Mouse (Mus musculus): ENCODE measurements around the gene Gpatch3. TPM values are rescaled to one million over a fixed set of nuclear protein-coding genes. Genes with fewer than 3 reads are reported as not detected.

Gpatch3 gene
- polyA plus RNA-seq, 1 experiment from 2014 or later, result 7.1 TPM

- no peak overlapping the region for H3K9ac ChIP-seq
- no peak overlapping the region for H3K4me2 ChIP-seq (replicated peaks)
- H3K9me3 ChIP-seq (replicated peaks), result no peaks in the 10 kb centered on the region
- H3K27ac ChIP-seq (replicated peaks), result peak overlapping the region; percentile 86
- WGBS, result 65% methylated on average over 10 of the region's 10 CpGs
- H3K4me3 ChIP-seq (replicated peaks), result no peak overlapping the region
- H3K36me3 ChIP-seq, result peaks cover 53% of the 10 kb centered on the region
- H3K27me3 ChIP-seq, result peaks cover 8% of the 10 kb centered on the region
- no peak for ATAC-seq (ENCODE audit: insufficient number of reproducible peaks, low FRiP score, low TSS enrichment, low read depth)
- peaks cover 31% of the 10 kb centered on the region for H3K4me1 ChIP-seq
Measured at GRCm38 (mm10) chr4:133607284-133607683, 32.7 kb downstream of the Gpatch3 start.

DNA sequence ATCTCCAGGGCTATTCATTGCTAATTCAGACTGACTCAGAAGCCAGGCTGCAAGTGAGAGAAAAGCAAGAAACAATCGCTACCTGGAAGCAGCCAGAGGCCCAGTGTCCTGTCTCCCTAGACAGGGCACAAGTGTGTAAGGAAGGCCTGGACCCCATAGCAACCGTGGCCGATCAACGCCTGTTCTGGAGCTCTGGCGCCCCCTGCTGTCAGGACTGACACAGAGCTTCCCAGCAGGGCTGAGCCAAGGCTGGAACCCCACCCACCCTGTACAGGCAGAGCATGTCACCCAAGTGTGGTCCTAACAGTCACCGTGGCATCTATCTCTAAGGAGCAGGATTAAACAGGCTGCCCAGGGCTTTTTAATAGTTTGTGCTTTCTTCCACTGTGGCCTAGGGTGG is 35.2 kb downstream of the Gpatch3 start:
- Histone ChIP-seq H3K4me2 (replicated peaks) (no peak overlapping the region), H3K27ac (replicated peaks) (no peak overlapping the region), H3K36me3 (peaks cover 68% of the 10 kb centered on the region), H3K9ac (no peak overlapping the region), H3K9me3 (replicated peaks) (no peaks in the 10 kb centered on the region), H3K27me3 (no peaks in the 10 kb centered on the region), H3K4me1 (peaks cover 20% of the 10 kb centered on the region), H3K4me3 (replicated peaks) (no peak overlapping the region)
- ATAC-seq (ENCODE audit: insufficient number of reproducible peaks, low FRiP score, low TSS enrichment, low read depth), result no peak
- 17% methylated on average over 6 of the region's 6 CpGs for WGBS

- 95% methylated on average over 5 of the region's 5 CpGs for WGBS
- Histone ChIP-seq H3K4me2 (replicated peaks) (no peak overlapping the region), H3K4me1 (peaks cover 5% of the 10 kb centered on the region; the same call in 1 of the 2 replicates), H3K27ac (replicated peaks) (no peak overlapping the region), H3K36me3 (peaks cover 57% of the 10 kb centered on the region), H3K9ac (no peak overlapping the region), H3K9me3 (replicated peaks) (no peaks in the 10 kb centered on the region), H3K27me3 (no peaks in the 10 kb centered on the region), H3K4me3 (replicated peaks) (no peak overlapping the region)
- ATAC-seq (ENCODE audit: insufficient number of reproducible peaks, low FRiP score, low TSS enrichment, low read depth), result no peak
Measured at GRCm38 (mm10) chr4:133611815-133612214, 37.3 kb downstream of the Gpatch3 start.

GRCm38 (mm10) chr4:133612416-133612815 is 37.9 kb downstream of the Gpatch3 start:
- WGBS, result 93% methylated on average over 7 of the region's 7 CpGs
- Histone ChIP-seq H3K4me1 (no peaks in the 10 kb centered on the region), H3K27me3 (no peaks in the 10 kb centered on the region), H3K4me2 (replicated peaks) (no peak overlapping the region), H3K4me3 (replicated peaks) (no peak overlapping the region), H3K27ac (replicated peaks) (no peak overlapping the region), H3K9ac (no peak overlapping the region), H3K9me3 (replicated peaks) (no peaks in the 10 kb centered on the region), H3K36me3 (peaks cover 54% of the 10 kb centered on the region)
- no peak for ATAC-seq (ENCODE audit: insufficient number of reproducible peaks, low FRiP score, low TSS enrichment, low read depth)

- H3K9ac ChIP-seq, result no peak overlapping the region
- no peak overlapping the region for H3K27ac ChIP-seq (replicated peaks)
- WGBS, result 92% methylated on average over 8 of the region's 8 CpGs
- no peak overlapping the region for H3K4me2 ChIP-seq (replicated peaks)
- H3K36me3 ChIP-seq, result peaks cover 53% of the 10 kb centered on the region
- no peaks in the 10 kb centered on the region for H3K4me1 ChIP-seq
- no peaks in the 10 kb centered on the region for H3K27me3 ChIP-seq
- H3K9me3 ChIP-seq (replicated peaks), result no peaks in the 10 kb centered on the region
- ATAC-seq (ENCODE audit: insufficient number of reproducible peaks, low FRiP score, low TSS enrichment, low read depth), result no peak
- no peak overlapping the region for H3K4me3 ChIP-seq (replicated peaks)
Measured at GRCm38 (mm10) chr4:133613026-133613425, 38.5 kb downstream of the Gpatch3 start.

- Histone ChIP-seq H3K4me3 (replicated peaks) (no peak overlapping the region), H3K4me2 (replicated peaks) (no peak overlapping the region), H3K9ac (no peak overlapping the region), H3K27ac (replicated peaks) (0 out of 2 replicates have a peak overlapping the region, but pooled peaks have one; percentile 44), H3K9me3 (replicated peaks) (no peaks in the 10 kb centered on the region), H3K4me1 (no peaks in the 10 kb centered on the region), H3K36me3 (peaks cover 47% of the 10 kb centered on the region), H3K27me3 (no peaks in the 10 kb centered on the region)
- ATAC-seq (ENCODE audit: insufficient number of reproducible peaks, low FRiP score, low TSS enrichment, low read depth), result no peak
- WGBS, result 70% methylated on average over 4 of the region's 4 CpGs
Measured at GRCm38 (mm10) chr4:133613867-133614266, 39.3 kb downstream of the Gpatch3 start.

GRCm38 (mm10) chr4:133614274-133614761 is 39.8 kb downstream of the Gpatch3 start:
- Histone ChIP-seq H3K4me1 (no peaks in the 10 kb centered on the region), H3K36me3 (peaks cover 47% of the 10 kb centered on the region), H3K9me3 (replicated peaks) (no peaks in the 10 kb centered on the region), H3K27ac (replicated peaks) (0 out of 2 replicates have a peak overlapping the region, but pooled peaks have one; percentile 44), H3K27me3 (no peaks in the 10 kb centered on the region), H3K9ac (no peak overlapping the region), H3K4me3 (replicated peaks) (no peak overlapping the region), H3K4me2 (replicated peaks) (no peak overlapping the region)
- 82% methylated on average over 8 of the region's 8 CpGs for WGBS
- ATAC-seq (ENCODE audit: insufficient number of reproducible peaks, low FRiP score, low TSS enrichment, low read depth), result 0 out of 2 replicates have a peak, but pooled peaks have one; percentile 45

- peaks cover 53% of the 10 kb centered on the region for H3K36me3 ChIP-seq
- H3K27me3 ChIP-seq, result no peaks in the 10 kb centered on the region
- WGBS, result 68% methylated on average over 10 of the region's 10 CpGs
- H3K4me3 ChIP-seq (replicated peaks), result no peak overlapping the region
- H3K9me3 ChIP-seq (replicated peaks), result no peaks in the 10 kb centered on the region
- no peak overlapping the region for H3K9ac ChIP-seq
- ATAC-seq (ENCODE audit: insufficient number of reproducible peaks, low FRiP score, low TSS enrichment, low read depth), result no peak
- H3K27ac ChIP-seq (replicated peaks), result no peak overlapping the region
- no peaks in the 10 kb centered on the region for H3K4me1 ChIP-seq
- H3K4me2 ChIP-seq (replicated peaks), result no peak overlapping the region
Measured at GRCm38 (mm10) chr4:133615416-133615815, 40.9 kb downstream of the Gpatch3 start.

GRCm38 (mm10) chr4:133617936-133618335 is 43.4 kb downstream of the Gpatch3 start:
- no peaks in the 10 kb centered on the region for H3K4me1 ChIP-seq
- no peaks in the 10 kb centered on the region for H3K9me3 ChIP-seq (replicated peaks)
- H3K4me2 ChIP-seq (replicated peaks), result no peak overlapping the region
- H3K9ac ChIP-seq, result no peak overlapping the region
- 93% methylated on average over 11 of the region's 11 CpGs for WGBS
- H3K27ac ChIP-seq (replicated peaks), result no peak overlapping the region
- no peak overlapping the region for H3K4me3 ChIP-seq (replicated peaks)
- peaks cover 44% of the 10 kb centered on the region for H3K36me3 ChIP-seq
- ATAC-seq (ENCODE audit: insufficient number of reproducible peaks, low FRiP score, low TSS enrichment, low read depth), result no peak
- no peaks in the 10 kb centered on the region for H3K27me3 ChIP-seq

GRCm38 (mm10) chr4:133619473-133620136 is 45.1 kb downstream of the Gpatch3 start:
- Histone ChIP-seq H3K36me3 (peaks cover 40% of the 10 kb centered on the region), H3K9ac (no peak overlapping the region), H3K27ac (replicated peaks) (no peak overlapping the region), H3K4me3 (replicated peaks) (no peak overlapping the region), H3K9me3 (replicated peaks) (no peaks in the 10 kb centered on the region), H3K27me3 (no peaks in the 10 kb centered on the region), H3K4me2 (replicated peaks) (no peak overlapping the region), H3K4me1 (no peaks in the 10 kb centered on the region)
- 69% methylated on average over 4 of the region's 4 CpGs for WGBS
- ATAC-seq (ENCODE audit: insufficient number of reproducible peaks, low FRiP score, low TSS enrichment, low read depth), result no peak

- WGBS, result 78% methylated on average over 8 of the region's 8 CpGs
- Histone ChIP-seq H3K27ac (replicated peaks) (no peak overlapping the region), H3K4me2 (replicated peaks) (no peak overlapping the region), H3K9ac (no peak overlapping the region), H3K27me3 (no peaks in the 10 kb centered on the region), H3K36me3 (peaks cover 47% of the 10 kb centered on the region), H3K4me3 (replicated peaks) (no peak overlapping the region), H3K4me1 (no peaks in the 10 kb centered on the region), H3K9me3 (replicated peaks) (no peaks in the 10 kb centered on the region)
- no peak for ATAC-seq (ENCODE audit: insufficient number of reproducible peaks, low FRiP score, low TSS enrichment, low read depth)
Measured at GRCm38 (mm10) chr4:133620668-133621067, 46.1 kb downstream of the Gpatch3 start.
